Mouse (Mus musculus) CD4-positive helper T cell, adult 2 months (primary cell): ENCODE measurements around the gene Grin3b.
"Not testable (repeated sequence)": the region's sequence is repeated elsewhere in the genome, so short reads cannot be mapped to it uniquely, and the experiment has no call there.

Source experiments
- DNase-seq: peaks from one replicate; pipeline ENCODE4 v3.0.0-alpha.2; 2012; ENCODE audit warnings: low read depth, missing footprints, low spot score

The Grin3b gene

GRCm38 (mm10) chr10:79936284-79936910 is 34.1 kb upstream of the Grin3b start:
- DNase-seq, result no peak

GRCm38 (mm10) chr10:79936911-79937441 is 33.5 kb upstream of the Grin3b start:
- DNase-seq, result peak; percentile 93

- DNase-seq, result no peak
These were observed 32.6 kb upstream of the Grin3b start for GRCm38 (mm10) chr10:79937775-79938526.

GRCm38 (mm10) chr10:79940749-79941148 is 29.8 kb upstream of the Grin3b start:
- DNase-seq, result no peak

GRCm38 (mm10) chr10:79942988-79943387 is 27.5 kb upstream of the Grin3b start:
- no peak for DNase-seq

- no peak for DNase-seq
These were observed 27.0 kb upstream of the Grin3b start for GRCm38 (mm10) chr10:79943471-79943901.

GRCm38 (mm10) chr10:79945507-79946234 is 24.8 kb upstream of the Grin3b start:
- DNase-seq, result no peak

- DNase-seq, result no peak
These were observed 23.7 kb upstream of the Grin3b start for GRCm38 (mm10) chr10:79946752-79947322.

GRCm38 (mm10) chr10:79947502-79947901 is 23.0 kb upstream of the Grin3b start:
- DNase-seq, result no peak

GRCm38 (mm10) chr10:79949873-79950272 is 20.6 kb upstream of the Grin3b start:
- no peak for DNase-seq

- DNase-seq, result no peak
These were observed 19.9 kb upstream of the Grin3b start for GRCm38 (mm10) chr10:79950661-79951060.

- no peak for DNase-seq
These were observed 16.6 kb upstream of the Grin3b start for GRCm38 (mm10) chr10:79953946-79954345.

GRCm38 (mm10) chr10:79955691-79956090 is 14.8 kb upstream of the Grin3b start:
- no peak for DNase-seq

GRCm38 (mm10) chr10:79956643-79957154 is 13.8 kb upstream of the Grin3b start:
- no peak for DNase-seq

- DNase-seq, result peak; percentile 75
These were observed 12.2 kb upstream of the Grin3b start for GRCm38 (mm10) chr10:79958140-79958816.

GRCm38 (mm10) chr10:79959412-79959811 is 11.1 kb upstream of the Grin3b start:
- not testable (repeated sequence) for DNase-seq

- DNase-seq, result peak; percentile 100
These were observed 10.5 kb upstream of the Grin3b start, which contains the start of gene Wdr18 for GRCm38 (mm10) chr10:79959847-79960601. TSS of gene Wdr18 (plus strand) at chr10:79960152.

GRCm38 (mm10) chr10:79960671-79961294 is 9.7 kb upstream of the Grin3b start:
- no peak for DNase-seq

- DNase-seq, result no peak
These were observed 5.8 kb upstream of the Grin3b start for GRCm38 (mm10) chr10:79964727-79965126.

GRCm38 (mm10) chr10:79965325-79965724 is 5.2 kb upstream of the Grin3b start:
- DNase-seq, result no peak
